Mouse (Mus musculus) megakaryocyte-erythroid progenitor cell, adult 5-6 weeks (primary cell): ENCODE results near the gene Prtn3. TPM values are rescaled to one million over a fixed set of nuclear protein-coding genes. Genes with fewer than 3 reads are reported as not detected.
A peak's percentile ranks its signal among the peaks of the same experiment; 100 is the strongest.

Experiments
- ATAC-seq: replicated peaks from 2 replicates; pipeline ENCODE4 v1.8.0; 2016; ENCODE audit warnings: mild to moderate bottlenecking, inconsistent platforms; ENCODE audit not compliant: severe bottlenecking, poor library complexity, low FRiP score, low TSS enrichment
- total RNA-seq, 2 experiments: library from RNA; stranded (forward) in 1 of 2; stranded (reverse) in 1 of 2; fragments of 200-1000, 215-1000 nt in 1 of 2; fragments of >200 nt in 1 of 2; fragmentation: Nextera tagmentation in 1 of 2; gene quantifications; 2 replicates each; pipeline ENCODE4 v1.2.3; 2014 to 2017

Prtn3 gene
- 2.5 and 8.7 TPM in 2 replicates for total RNA-seq (2014; fragmentation: Nextera tagmentation)
- 0.56 and 5.9 TPM in 2 replicates for total RNA-seq (2017)

DNA sequence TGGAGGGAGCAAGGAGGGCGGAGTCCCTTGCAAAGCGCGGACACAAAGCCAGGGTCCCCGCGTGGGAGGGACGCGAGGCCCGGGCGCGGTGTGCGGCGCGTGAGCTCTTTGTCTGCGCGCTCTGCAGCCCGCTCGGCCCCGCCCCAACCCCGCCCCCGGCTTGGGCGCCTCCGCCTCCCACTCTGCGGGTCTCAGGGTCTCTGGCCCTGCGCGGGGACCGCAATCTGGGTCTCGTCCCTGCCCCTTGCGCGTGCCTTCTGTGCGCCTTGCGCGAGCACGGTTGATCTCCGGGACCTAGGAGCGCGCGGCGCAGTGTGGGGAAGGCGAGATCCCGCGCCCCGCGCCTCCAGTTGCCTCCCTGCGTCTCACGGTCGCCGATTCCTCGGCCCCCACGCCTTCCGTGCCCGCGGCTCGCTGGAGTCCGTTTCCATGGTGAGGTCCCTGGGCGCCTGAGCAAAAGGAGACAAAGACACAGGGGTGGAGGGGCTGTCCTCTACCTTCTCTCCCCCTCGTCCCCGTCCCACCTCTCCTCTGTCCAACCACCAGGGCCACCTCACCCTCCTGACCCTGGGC lies at the start of gene Prtn3, which contains the start of gene Plppr3:
Gene Prtn3 (plus strand): TSS at position 187 of the 573 bp plus-strand sequence.
Gene Plppr3 (minus strand): TSS at position 345 of the 573 bp plus-strand sequence.
- ATAC-seq, result 0 out of 2 replicates have a peak, but pooled peaks have one; percentile 17

- ATAC-seq, result no peak
Measured at GRCm38 (mm10) chr10:79831583-79831982, 42.7 kb upstream of the Prtn3 start.

DNA sequence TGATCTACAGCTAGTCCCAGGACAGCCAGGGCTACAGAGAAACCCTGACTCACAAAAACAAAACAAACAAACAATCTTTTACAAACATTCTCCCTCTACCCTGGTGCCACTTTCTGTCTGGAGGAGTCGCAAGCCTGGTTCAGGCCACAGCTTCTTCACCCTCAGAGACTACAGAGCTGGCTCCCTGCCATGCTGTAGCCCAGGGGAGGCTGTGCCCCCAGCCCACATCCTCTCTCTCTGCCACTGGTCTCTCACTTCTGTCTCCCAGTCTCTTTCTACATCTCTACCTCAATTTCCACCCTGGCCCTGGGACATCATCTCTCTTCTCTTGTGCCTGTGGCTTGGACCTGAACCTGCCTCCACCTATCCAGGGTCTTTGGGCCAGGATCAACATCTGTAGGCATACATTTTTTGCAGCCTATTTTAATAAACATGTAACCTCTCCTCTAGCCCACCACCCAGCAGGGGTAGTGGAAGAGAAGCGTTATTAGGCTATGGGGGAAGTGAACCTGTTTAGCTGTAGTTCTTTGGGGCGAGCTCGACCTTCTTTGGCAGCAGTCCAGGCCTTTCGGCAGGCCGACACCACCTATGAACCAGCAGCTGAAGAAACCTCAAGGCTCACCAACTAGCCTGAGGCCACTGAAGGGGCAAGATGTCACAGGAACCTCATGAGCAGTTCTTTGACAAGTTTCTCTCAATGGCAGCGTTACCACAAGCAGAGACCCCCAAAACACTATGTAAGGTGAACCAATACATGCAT lies 42.1 kb upstream of the Prtn3 start:
- no peak for ATAC-seq

- no peak for ATAC-seq
Measured at GRCm38 (mm10) chr10:79832786-79833181, 41.5 kb upstream of the Prtn3 start.

GRCm38 (mm10) chr10:79834769-79835398 lies 39.4 kb upstream of the Prtn3 start:
- ATAC-seq, result peak; percentile 70

DNA sequence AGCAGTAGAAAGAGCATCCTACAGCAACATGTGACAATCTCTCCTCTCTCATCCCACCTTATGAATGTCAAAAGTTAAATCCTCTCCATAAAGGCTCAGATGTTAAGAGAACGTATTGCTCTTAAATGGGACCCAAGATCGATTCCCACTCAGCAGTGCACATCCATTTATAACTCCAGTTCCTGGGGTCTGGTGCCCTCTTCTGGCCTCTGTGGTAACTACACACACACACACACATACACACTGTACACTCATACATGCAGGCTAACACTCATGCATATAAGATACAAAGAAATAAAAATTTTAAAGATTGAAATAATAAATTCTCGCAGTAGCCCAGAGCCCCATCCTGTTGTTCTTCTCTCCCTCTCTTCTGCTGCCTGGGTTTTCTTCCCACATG lies 37.4 kb upstream of the Prtn3 start:
- ATAC-seq, result no peak

DNA sequence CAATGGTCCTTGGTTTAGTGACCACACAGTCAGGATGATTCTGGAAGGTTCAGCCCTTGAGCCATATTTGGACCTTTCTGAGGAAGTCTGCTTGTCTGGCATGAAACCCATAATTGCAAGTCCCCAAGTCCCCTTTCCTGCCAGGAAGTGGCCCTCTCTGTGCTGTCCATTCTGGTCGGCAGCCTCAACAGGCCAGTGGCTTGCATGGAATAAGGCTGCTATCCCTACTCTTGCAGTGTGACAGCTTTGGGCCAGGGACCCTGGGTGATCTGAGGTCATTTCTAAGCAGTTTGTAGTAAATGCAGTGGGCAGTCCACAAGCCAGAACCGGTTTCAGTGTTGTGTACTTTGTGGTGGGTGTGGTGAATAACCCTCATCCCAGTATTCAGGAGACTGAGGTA lies 36.1 kb upstream of the Prtn3 start:
- ATAC-seq, result no peak

- ATAC-seq, result peak; percentile 37
Measured at GRCm38 (mm10) chr10:79840091-79840490, 34.2 kb upstream of the Prtn3 start.

GRCm38 (mm10) chr10:79840644-79841551 lies 33.4 kb upstream of the Prtn3 start:
- peak; percentile 75 for ATAC-seq

- ATAC-seq, result no peak
Measured at GRCm38 (mm10) chr10:79842322-79842721, 32.0 kb upstream of the Prtn3 start.

DNA sequence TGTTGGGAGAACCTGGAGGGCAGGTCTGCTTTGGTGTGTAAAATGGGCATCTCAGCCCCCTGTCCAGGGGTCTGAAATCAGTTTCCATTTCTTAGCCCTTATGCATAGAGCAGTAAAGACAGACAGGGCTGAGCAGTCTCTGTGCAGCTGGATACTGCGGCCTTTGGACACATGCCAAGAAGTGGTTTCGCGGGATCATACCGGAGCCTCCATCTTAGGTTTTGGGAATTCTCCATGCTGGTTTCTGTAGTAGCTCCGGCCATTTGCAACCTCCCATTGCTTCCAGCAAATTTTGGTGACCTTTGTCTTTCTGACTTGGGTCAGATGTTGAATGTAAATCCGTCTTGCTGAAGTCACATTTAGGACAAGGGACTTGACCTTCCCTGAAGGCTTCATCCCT lies 30.8 kb upstream of the Prtn3 start:
- ATAC-seq, result no peak

DNA sequence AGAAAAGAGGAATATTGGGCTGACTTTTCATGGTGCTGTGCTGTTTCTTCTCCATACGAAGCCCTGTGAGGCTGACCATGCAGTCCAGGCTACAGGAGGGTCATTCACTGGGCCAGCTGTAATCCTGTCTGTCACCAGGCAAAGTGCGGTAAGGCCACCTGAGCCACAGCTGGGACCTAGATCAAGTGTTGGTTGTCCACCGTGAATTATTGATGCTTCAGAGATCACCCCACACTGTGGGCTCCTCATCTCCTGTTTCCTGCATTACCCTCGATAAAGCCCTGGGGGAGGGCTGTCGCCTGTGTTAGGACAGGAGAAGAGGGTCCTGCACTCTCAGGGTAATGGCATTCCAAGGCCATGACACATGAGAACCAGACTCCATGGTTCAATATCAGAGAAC lies 27.7 kb upstream of the Prtn3 start:
- no peak for ATAC-seq

DNA sequence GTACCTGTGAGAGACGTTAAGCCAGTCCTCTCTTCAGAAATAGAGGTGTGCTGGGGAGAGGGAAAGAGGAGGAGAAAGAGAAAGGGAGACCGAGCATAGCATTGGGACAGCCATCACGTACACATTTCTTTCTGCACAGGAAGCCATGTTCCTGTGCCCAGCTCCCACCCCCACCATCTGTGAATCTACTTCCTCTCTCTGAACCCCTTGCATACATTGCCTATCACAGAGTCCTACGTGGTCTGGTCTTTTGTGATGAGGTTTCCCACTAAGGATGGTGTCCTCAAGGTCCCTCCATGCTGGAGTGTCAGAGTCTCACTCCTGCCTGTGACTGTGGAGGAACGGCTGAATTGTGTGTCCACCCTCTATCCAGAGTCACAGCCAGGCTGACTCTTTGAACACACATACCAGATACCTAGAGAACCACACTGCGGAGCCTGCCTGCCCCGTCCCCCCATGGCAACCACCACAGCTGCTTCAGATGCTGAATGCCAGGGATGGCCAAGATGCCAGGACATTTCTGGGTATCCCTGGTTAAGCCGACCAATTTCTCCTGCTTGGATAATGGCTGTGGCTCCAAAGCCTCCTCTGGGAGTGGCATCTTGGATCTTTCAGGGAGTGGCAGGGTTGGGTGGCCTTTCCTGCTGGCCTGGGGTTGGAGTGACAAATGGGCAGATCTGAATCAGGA lies 24.2 kb upstream of the Prtn3 start:
- ATAC-seq, result no peak

DNA sequence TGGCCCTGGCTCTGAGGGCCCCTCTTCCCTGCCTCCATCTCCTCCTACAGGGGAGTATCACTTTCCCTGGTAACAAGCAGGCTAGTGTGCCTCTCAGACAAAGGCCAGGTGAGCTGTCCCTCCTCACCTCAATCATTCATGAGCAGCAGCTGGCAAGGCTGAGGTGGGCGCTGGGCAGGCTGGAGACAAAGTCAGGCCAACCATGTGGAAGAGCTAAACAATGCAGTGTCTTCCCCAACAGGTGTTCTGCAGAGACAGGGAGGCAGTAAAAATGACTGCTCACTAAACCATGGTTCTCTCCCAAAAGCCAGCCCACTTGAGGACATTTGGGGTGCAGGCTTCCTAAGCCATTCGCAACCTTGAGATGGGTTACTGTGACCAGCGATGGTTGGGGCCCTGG lies 22.6 kb upstream of the Prtn3 start:
- no peak for ATAC-seq

DNA sequence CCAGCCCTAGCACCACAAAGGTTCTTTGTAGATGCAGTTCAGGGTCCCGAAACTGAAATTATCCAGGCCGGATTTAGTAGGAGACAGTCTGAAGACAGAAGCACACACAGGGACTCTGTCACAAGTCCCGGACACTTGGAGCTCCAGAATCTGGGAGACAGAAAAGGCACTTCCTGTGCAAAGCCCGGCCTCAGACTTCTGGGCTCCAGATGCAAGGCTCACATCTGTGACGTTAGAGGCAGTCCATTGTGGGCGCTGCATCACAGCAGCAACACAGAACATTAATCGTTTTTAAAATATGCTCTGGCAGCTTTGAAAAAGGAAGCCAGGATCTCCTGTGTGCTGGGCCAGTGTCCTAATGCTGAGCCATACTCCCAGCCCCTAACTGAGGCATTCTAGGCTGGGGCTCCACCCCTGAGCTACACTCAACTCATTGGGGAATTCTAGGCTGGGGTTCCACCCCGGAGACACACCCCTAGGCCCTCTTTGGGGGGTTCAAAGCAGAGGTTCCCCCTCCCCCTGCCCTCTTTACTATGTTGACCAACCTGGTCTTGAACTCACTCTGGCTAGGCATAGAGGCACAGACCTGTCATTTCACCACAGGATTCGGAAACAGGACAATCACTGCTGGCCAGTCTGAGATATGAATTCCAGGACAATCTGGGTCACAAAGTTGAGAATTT lies 22.0 kb upstream of the Prtn3 start:
- no peak for ATAC-seq

GRCm38 (mm10) chr10:79852827-79853226 lies 21.4 kb upstream of the Prtn3 start:
- ATAC-seq, result no peak

- no peak for ATAC-seq
Measured at GRCm38 (mm10) chr10:79853392-79853791, 20.9 kb upstream of the Prtn3 start.
